Mouse (Mus musculus) kidney, embryonic 16.5 days (tissue): ENCODE results near the gene Cetn3. TPM values are rescaled to one million over a fixed set of nuclear protein-coding genes. Genes with fewer than 3 reads are reported as not detected.

Source experiments
- ATAC-seq: fragments of 200-750 bp; cut with Nextera tagmentation; 2 replicates; pipeline ENCODE4 v1.8.0; 2017; ENCODE audit warnings: moderate TSS enrichment; ENCODE audit not compliant: low FRiP score, low TSS enrichment
- H3K27ac ChIP-seq: fragments of 300-500 bp; sonication (generic); 2 replicates; pipeline ENCODE4 v1.5.1; 2014; ENCODE audit warnings: low read length
- H3K27me3 ChIP-seq: fragments of 300-500 bp; sonication (generic); 2 replicates; pipeline ENCODE4 v1.6.1; 2014; ENCODE audit warnings: low read length, control low read depth, mixed read lengths; ENCODE audit not compliant: insufficient read depth
- H3K36me3 ChIP-seq: fragments of 300-500 bp; sonication (generic); 2 replicates; pipeline ENCODE4 v1.6.1; 2014; ENCODE audit warnings: low read length, control low read depth, mixed read lengths; ENCODE audit not compliant: insufficient read depth
- H3K4me1 ChIP-seq: fragments of 300-500 bp; sonication (generic); 2 replicates; pipeline ENCODE4 v1.6.1; 2014; ENCODE audit warnings: low read length, control low read depth, mixed read lengths; ENCODE audit not compliant: insufficient read depth
- H3K4me2 ChIP-seq: fragments of 300-500 bp; sonication (generic); replicated peaks from 2 replicates; pipeline ENCODE4 v1.6.1; 2014; ENCODE audit warnings: low read depth, low read length
- H3K4me3 ChIP-seq: fragments of 300-500 bp; sonication (generic); 2 replicates; pipeline ENCODE4 v1.5.1; 2014; ENCODE audit warnings: mild to moderate bottlenecking, low read length
- H3K9ac ChIP-seq: fragments of 300-500 bp; sonication (generic); replicated peaks from 2 replicates; pipeline ENCODE4 v1.6.1; 2014; ENCODE audit warnings: low read length
- H3K9me3 ChIP-seq: fragments of 300-500 bp; sonication (generic); 2 replicates; pipeline ENCODE4 v1.6.1; 2016; ENCODE audit warnings: low read length, control low read depth
- WGBS: fragments of 180-500 bp; shearing (Covaris S2); extraction: QIAGEN DNeasy Blood & Tissue Kit; methylation state at CpG from one replicate; pipeline ENCODE4 v1.1.7; 2014; 5-methylcytosine and 5-hydroxymethylcytosine counted together
- polyA plus RNA-seq: library from polyadenylated mRNA; unstranded; fragments of >200 nt; fragmentation: Nextera tagmentation; extraction: Ambion mirVana; gene quantifications from 2 replicates; pipeline ENCODE4 v1.2.1, GENCODE M21; 2015

The Cetn3 gene
- polyA plus RNA-seq, 1 experiment from 2014 or later, result 194 TPM

GRCm38 (mm10) chr13:81801121-81801520, 18.2 kb downstream of the Cetn3 start:
- Histone ChIP-seq H3K27me3 (no peaks in the 10 kb centered on the region), H3K4me1 (no peaks in the 10 kb centered on the region), H3K36me3 (no peaks in the 10 kb centered on the region), H3K27ac (no peak overlapping the region), H3K9me3 (no peaks in the 10 kb centered on the region), H3K4me3 (no peak overlapping the region), H3K4me2 (no peak overlapping the region), H3K9ac (no peak overlapping the region)
- 33% methylated on average over 3 of the region's 3 CpGs for WGBS
- no peak for ATAC-seq

- no peaks in the 10 kb centered on the region for H3K36me3 ChIP-seq
- 93% methylated on average over 4 of the region's 4 CpGs for WGBS
- H3K9ac ChIP-seq, result no peak overlapping the region
- H3K4me1 ChIP-seq, result no peaks in the 10 kb centered on the region
- H3K4me3 ChIP-seq, result no peak overlapping the region
- no peaks in the 10 kb centered on the region for H3K27me3 ChIP-seq
- ATAC-seq, result no peak
- H3K27ac ChIP-seq, result no peak overlapping the region
- H3K9me3 ChIP-seq, result no peaks in the 10 kb centered on the region
- H3K4me2 ChIP-seq, result no peak overlapping the region
Measured at GRCm38 (mm10) chr13:81803713-81804112, 20.8 kb downstream of the Cetn3 start.

DNA sequence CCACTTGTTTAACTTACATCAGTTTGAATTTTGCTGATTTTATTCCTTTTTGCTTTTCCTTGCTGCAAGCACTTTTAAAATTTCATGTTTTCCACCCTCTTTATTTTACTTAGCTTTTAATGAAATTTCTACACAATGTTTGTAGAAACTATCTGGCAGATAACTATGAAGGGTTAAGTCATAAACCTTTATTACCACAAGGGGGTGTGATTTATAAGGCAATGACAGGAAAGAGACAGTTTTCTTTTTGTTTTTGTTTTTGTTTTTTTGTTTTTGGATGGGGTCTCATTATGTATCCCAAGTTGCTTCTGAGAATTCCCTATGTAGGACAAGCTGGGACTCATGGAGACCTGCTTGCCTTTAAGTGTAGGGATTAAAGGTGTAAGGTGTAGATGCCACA, 39.9 kb downstream of the Cetn3 start:
- H3K36me3 ChIP-seq, result no peaks in the 10 kb centered on the region
- H3K27me3 ChIP-seq, result no peaks in the 10 kb centered on the region
- no peaks in the 10 kb centered on the region; the same call in 1 of the 2 replicates for H3K4me1 ChIP-seq
- no peak overlapping the region for H3K4me2 ChIP-seq
- no peak overlapping the region for H3K27ac ChIP-seq
- no peak for ATAC-seq
- H3K9ac ChIP-seq, result no peak overlapping the region
- 0 out of 2 replicates have a peak, but pooled peaks cover 3% of the 10 kb centered on the region for H3K9me3 ChIP-seq
- H3K4me3 ChIP-seq, result no peak overlapping the region

- no peak for ATAC-seq
- H3K4me1 ChIP-seq, result no peaks in the 10 kb centered on the region; the same call in 1 of the 2 replicates
- 0 out of 2 replicates have a peak, but pooled peaks cover 3% of the 10 kb centered on the region for H3K9me3 ChIP-seq
- WGBS, result 41% methylated on average over 11 of the region's 11 CpGs
- no peaks in the 10 kb centered on the region for H3K36me3 ChIP-seq
- H3K4me3 ChIP-seq, result no peak overlapping the region
- no peak overlapping the region for H3K9ac ChIP-seq
- H3K4me2 ChIP-seq, result no peak overlapping the region
- H3K27ac ChIP-seq, result no peak overlapping the region
- H3K27me3 ChIP-seq, result no peaks in the 10 kb centered on the region
Measured at GRCm38 (mm10) chr13:81824576-81825330, 41.9 kb downstream of the Cetn3 start.

GRCm38 (mm10) chr13:81828486-81828885, 45.6 kb downstream of the Cetn3 start:
- Histone ChIP-seq H3K9ac (no peak overlapping the region), H3K4me3 (no peak overlapping the region), H3K9me3 (0 out of 2 replicates have a peak, but pooled peaks cover 3% of the 10 kb centered on the region), H3K27ac (no peak overlapping the region), H3K4me2 (no peak overlapping the region), H3K36me3 (no peaks in the 10 kb centered on the region), H3K4me1 (no peaks in the 10 kb centered on the region; the same call in 1 of the 2 replicates), H3K27me3 (no peaks in the 10 kb centered on the region)
- no peak for ATAC-seq
- 54% methylated on average over 6 of the region's 6 CpGs for WGBS

DNA sequence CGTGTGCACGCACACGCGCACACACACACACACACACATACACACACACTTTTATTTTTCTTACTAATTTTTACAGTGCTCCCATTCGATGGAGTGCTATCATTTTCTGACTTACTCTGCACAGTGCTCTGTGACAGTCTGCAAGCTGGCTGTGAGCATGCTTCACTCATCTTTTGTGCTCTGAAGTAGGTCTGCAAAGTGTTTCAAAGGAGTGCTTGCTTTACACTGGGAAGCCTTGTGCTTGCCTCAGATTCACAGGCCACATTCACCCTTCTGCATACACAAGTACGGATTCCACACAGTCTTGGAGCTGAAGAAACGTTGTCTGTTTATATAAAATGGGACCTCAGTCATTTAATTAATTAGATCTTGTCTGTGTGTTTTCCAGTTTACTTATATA, 49.0 kb downstream of the Cetn3 start:
- Histone ChIP-seq H3K9me3 (0 out of 2 replicates have a peak, but pooled peaks cover 3% of the 10 kb centered on the region), H3K27me3 (no peaks in the 10 kb centered on the region), H3K36me3 (no peaks in the 10 kb centered on the region), H3K4me3 (no peak overlapping the region), H3K9ac (no peak overlapping the region), H3K27ac (no peak overlapping the region), H3K4me2 (no peak overlapping the region), H3K4me1 (no peaks in the 10 kb centered on the region)
- ATAC-seq, result no peak
- 85% methylated on average over 7 of the region's 7 CpGs for WGBS

GRCm38 (mm10) chr13:81836386-81837177, 53.7 kb downstream of the Cetn3 start:
- 0 out of 2 replicates have a peak overlapping the region, but pooled peaks have one; percentile 24 for H3K27ac ChIP-seq
- no peaks in the 10 kb centered on the region; the same call in 1 of the 2 replicates for H3K4me1 ChIP-seq
- H3K4me3 ChIP-seq, result no peak overlapping the region
- 55% methylated on average over 9 of the region's 9 CpGs for WGBS
- ATAC-seq, result no peak
- no peaks in the 10 kb centered on the region for H3K9me3 ChIP-seq
- no peaks in the 10 kb centered on the region for H3K36me3 ChIP-seq
- H3K4me2 ChIP-seq, result no peak overlapping the region
- H3K27me3 ChIP-seq, result no peaks in the 10 kb centered on the region
- no peak overlapping the region for H3K9ac ChIP-seq

GRCm38 (mm10) chr13:81838016-81838415, 55.1 kb downstream of the Cetn3 start:
- Histone ChIP-seq H3K9ac (no peak overlapping the region), H3K4me1 (no peaks in the 10 kb centered on the region; the same call in 1 of the 2 replicates), H3K27me3 (no peaks in the 10 kb centered on the region), H3K27ac (no peak overlapping the region), H3K4me3 (no peak overlapping the region), H3K9me3 (no peaks in the 10 kb centered on the region), H3K4me2 (no peak overlapping the region), H3K36me3 (no peaks in the 10 kb centered on the region)
- ATAC-seq, result no peak
- WGBS, result 92% methylated on average over 5 of the region's 5 CpGs

DNA sequence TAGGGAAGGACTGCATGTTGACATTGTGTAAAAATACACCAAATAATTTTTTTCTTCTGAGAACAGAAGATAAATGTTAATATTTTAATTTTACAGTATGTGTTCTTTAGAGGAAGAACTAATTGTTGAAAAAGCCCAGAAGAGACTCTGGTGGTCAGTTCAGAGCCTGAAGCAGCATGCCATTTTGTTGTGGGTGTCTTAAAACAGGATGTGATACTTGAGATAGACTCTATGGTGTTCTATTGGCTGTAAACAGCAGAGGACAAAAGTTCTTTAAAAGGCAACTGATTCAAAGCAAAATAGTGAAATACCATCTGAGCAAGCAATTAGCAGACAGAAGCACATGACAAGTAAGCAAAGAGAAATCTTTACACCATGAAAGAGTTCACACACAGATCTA, 56.1 kb downstream of the Cetn3 start:
- no peaks in the 10 kb centered on the region for H3K27me3 ChIP-seq
- no peak for ATAC-seq
- H3K4me2 ChIP-seq, result no peak overlapping the region
- no peak overlapping the region for H3K9ac ChIP-seq
- H3K27ac ChIP-seq, result no peak overlapping the region
- H3K4me1 ChIP-seq, result no peaks in the 10 kb centered on the region; the same call in 1 of the 2 replicates
- H3K4me3 ChIP-seq, result no peak overlapping the region
- no peaks in the 10 kb centered on the region for H3K36me3 ChIP-seq
- no peaks in the 10 kb centered on the region for H3K9me3 ChIP-seq

DNA sequence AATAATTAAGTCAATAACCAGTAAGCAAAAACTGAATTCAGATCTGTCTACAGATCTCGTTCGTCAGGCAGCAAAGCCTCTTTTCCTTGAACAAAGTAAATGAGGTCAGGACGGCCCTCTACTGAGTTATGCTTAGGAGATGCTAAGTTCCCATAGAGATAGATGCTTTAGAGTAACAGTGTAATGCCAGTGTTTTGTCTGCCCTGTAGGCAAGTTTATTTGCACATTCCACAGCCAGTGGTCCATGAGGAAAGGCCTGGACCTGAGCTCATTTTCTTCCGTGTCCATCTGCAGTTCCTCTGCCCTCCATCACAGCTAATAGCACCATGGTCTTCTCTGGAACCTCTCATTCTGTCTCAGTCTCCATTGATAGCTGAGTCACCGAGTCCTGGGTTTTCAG, 57.4 kb downstream of the Cetn3 start:
- no peaks in the 10 kb centered on the region for H3K36me3 ChIP-seq
- no peaks in the 10 kb centered on the region; the same call in 1 of the 2 replicates for H3K4me1 ChIP-seq
- no peak overlapping the region for H3K4me2 ChIP-seq
- H3K27ac ChIP-seq, result no peak overlapping the region
- no peak overlapping the region for H3K4me3 ChIP-seq
- H3K27me3 ChIP-seq, result no peaks in the 10 kb centered on the region
- no peak overlapping the region for H3K9ac ChIP-seq
- WGBS, result 63% methylated on average over 5 of the region's 5 CpGs
- peak; percentile 54; the same call in 1 of the 2 replicates for ATAC-seq
- no peaks in the 10 kb centered on the region for H3K9me3 ChIP-seq
